Mouse (Mus musculus) gastrocnemius, postnatal 10 days (tissue): ENCODE measurements around the gene Ppp1r37. TPM values are rescaled to one million over a fixed set of nuclear protein-coding genes. Genes with fewer than 3 reads are reported as not detected.
"Not testable (repeated sequence)": the region's sequence is repeated elsewhere in the genome, so short reads cannot be mapped to it uniquely, and the experiment has no call there.

Experiments used
- DNase-seq: peaks from one replicate; pipeline ENCODE4 v3.0.0; 2021; ENCODE audit warnings: mixed read lengths
- long read RNA-seq, 2 experiments: library from polyadenylated mRNA; stranded (forward); transcript quantifications; one replicate each; pipeline ENCODE4 v2.0.0; 2021
- total RNA-seq, 2 experiments: library from RNA; stranded (reverse); gene quantifications; 2 replicates each; pipeline ENCODE4 v1.2.3; 2021

The Ppp1r37 gene
- total RNA-seq, result 10 to 100 TPM; 38.7 to 41.1 TPM
- long read RNA-seq, experiment 1, partial matches to known transcripts, result 2 of 12 reads
- long read RNA-seq, experiment 1, other reads (novel, unspliced or antisense), result 8 of 12 reads
- long read RNA-seq, experiment 2, transcript Ppp1r37-201 (13 exons, 3,816 nt), result major isoform, 6 of 19 reads
- long read RNA-seq, experiment 2, partial matches to known transcripts, result 4 of 19 reads
- long read RNA-seq, experiment 2, other reads (novel, unspliced or antisense), result 9 of 19 reads

- DNase-seq, result peak; percentile 21
These were observed at the start of gene Ppp1r37 for GRCm38 (mm10) chr7:19562643-19563410. Ppp1r37 (minus strand) TSS chr7:19563076.

- DNase-seq, result no peak
These were observed 48.1 kb upstream of the Ppp1r37 start for GRCm38 (mm10) chr7:19610969-19611368.

GRCm38 (mm10) chr7:19609641-19610332 lies 46.9 kb upstream of the Ppp1r37 start:
- no peak for DNase-seq

- DNase-seq, result no peak
These were observed 44.4 kb upstream of the Ppp1r37 start for GRCm38 (mm10) chr7:19607291-19607690.

- DNase-seq, result not testable (repeated sequence)
These were observed 41.8 kb upstream of the Ppp1r37 start for GRCm38 (mm10) chr7:19604606-19605214.

- peak; percentile 96 for DNase-seq
These were observed 41.2 kb upstream of the Ppp1r37 start, which contains the start of gene Clasrp for GRCm38 (mm10) chr7:19603849-19604605. Clasrp (minus strand) TSS chr7:19604486.

GRCm38 (mm10) chr7:19603055-19603454 lies 40.2 kb upstream of the Ppp1r37 start:
- no peak for DNase-seq

GRCm38 (mm10) chr7:19600562-19600961 lies 37.7 kb upstream of the Ppp1r37 start:
- no peak for DNase-seq

- no peak for DNase-seq
These were observed 30.3 kb upstream of the Ppp1r37 start for GRCm38 (mm10) chr7:19593061-19593730.

GRCm38 (mm10) chr7:19589917-19590316 lies 27.0 kb upstream of the Ppp1r37 start:
- DNase-seq, result peak; percentile 78

- DNase-seq, result peak; percentile 58
These were observed 26.3 kb upstream of the Ppp1r37 start for GRCm38 (mm10) chr7:19589207-19589606.

- DNase-seq, result no peak
These were observed 23.4 kb upstream of the Ppp1r37 start for GRCm38 (mm10) chr7:19586269-19586668.

- no peak for DNase-seq
These were observed 17.8 kb upstream of the Ppp1r37 start for GRCm38 (mm10) chr7:19580634-19581033.

- no peak for DNase-seq
These were observed 16.9 kb upstream of the Ppp1r37 start for GRCm38 (mm10) chr7:19579751-19580150.

GRCm38 (mm10) chr7:19578436-19578835 lies 15.6 kb upstream of the Ppp1r37 start:
- DNase-seq, result no peak

- DNase-seq, result no peak
These were observed 15.1 kb upstream of the Ppp1r37 start for GRCm38 (mm10) chr7:19577877-19578414.

GRCm38 (mm10) chr7:19577141-19577852 lies 14.4 kb upstream of the Ppp1r37 start, which contains the start of the genes Zfp296 and Gemin7:
Zfp296 (plus strand) TSS chr7:19577287.
Gemin7 (minus strand) TSS chr7:19577595.
- no peak for DNase-seq

GRCm38 (mm10) chr7:19575559-19575958 lies 12.7 kb upstream of the Ppp1r37 start:
- DNase-seq, result no peak

GRCm38 (mm10) chr7:19573776-19574140 lies 10.9 kb upstream of the Ppp1r37 start:
- DNase-seq, result no peak
